Mouse (Mus musculus) adrenal gland, postnatal 25 days (tissue): ENCODE measurements around the gene Mrpl48. TPM values are rescaled to one million over a fixed set of nuclear protein-coding genes. Genes with fewer than 3 reads are reported as not detected.

Experiments
- DNase-seq: peaks from one replicate; pipeline ENCODE4 v3.0.0; 2021; ENCODE audit warnings: mixed read lengths
- total RNA-seq: library from RNA; stranded (reverse); gene quantifications from 2 replicates; pipeline ENCODE4 v1.2.3, GENCODE M21; 2021

Mrpl48 gene
- total RNA-seq, 1 experiment from 2014 or later = 60.4 TPM

- DNase-seq = no peak
Measured at GRCm38 (mm10) chr7:100534216-100534615, 73.9 kb downstream of the Mrpl48 start.

GRCm38 (mm10) chr7:100533503-100533902 is 74.6 kb downstream of the Mrpl48 start:
- no peak for DNase-seq

GRCm38 (mm10) chr7:100530766-100531165 is 77.3 kb downstream of the Mrpl48 start:
- no peak for DNase-seq

- DNase-seq = no peak
Measured at GRCm38 (mm10) chr7:100524669-100525068, 83.4 kb downstream of the Mrpl48 start.

- DNase-seq = no peak
Measured at GRCm38 (mm10) chr7:100522222-100522621, 85.9 kb downstream of the Mrpl48 start.

GRCm38 (mm10) chr7:100520663-100521285 is 87.3 kb downstream of the Mrpl48 start:
- DNase-seq = peak; percentile 90

- no peak for DNase-seq
Measured at GRCm38 (mm10) chr7:100520204-100520603, 87.9 kb downstream of the Mrpl48 start.

- DNase-seq = no peak
Measured at GRCm38 (mm10) chr7:100514573-100514972, 93.5 kb downstream of the Mrpl48 start, which contains the start of gene Dnajb13. Dnajb13 (minus strand) TSS chr7:100514960.

GRCm38 (mm10) chr7:100511602-100512001 is 96.5 kb downstream of the Mrpl48 start:
- no peak for DNase-seq

GRCm38 (mm10) chr7:100508670-100509069 is 99.4 kb downstream of the Mrpl48 start:
- no peak for DNase-seq

- no peak for DNase-seq
Measured at GRCm38 (mm10) chr7:100506494-100506893, 101.6 kb downstream of the Mrpl48 start.

GRCm38 (mm10) chr7:100504740-100505487 is 103.2 kb downstream of the Mrpl48 start:
- no peak for DNase-seq

GRCm38 (mm10) chr7:100503076-100503475 is 105.0 kb downstream of the Mrpl48 start:
- DNase-seq = no peak

- DNase-seq = no peak
Measured at GRCm38 (mm10) chr7:100502374-100502922, 105.7 kb downstream of the Mrpl48 start.

GRCm38 (mm10) chr7:100501844-100502373 is 106.2 kb downstream of the Mrpl48 start:
- no peak for DNase-seq

GRCm38 (mm10) chr7:100501027-100501843 is 106.9 kb downstream of the Mrpl48 start:
- no peak for DNase-seq

- DNase-seq = no peak
Measured at GRCm38 (mm10) chr7:100500276-100500977, 107.7 kb downstream of the Mrpl48 start.

GRCm38 (mm10) chr7:100499465-100499864 is 108.6 kb downstream of the Mrpl48 start:
- DNase-seq = no peak

GRCm38 (mm10) chr7:100497982-100498381 is 110.1 kb downstream of the Mrpl48 start:
- DNase-seq = no peak

- no peak for DNase-seq
Measured at GRCm38 (mm10) chr7:100497402-100497801, 110.7 kb downstream of the Mrpl48 start.

- no peak for DNase-seq
Measured at GRCm38 (mm10) chr7:100496791-100497190, 111.3 kb downstream of the Mrpl48 start.

GRCm38 (mm10) chr7:100496371-100496770 is 111.7 kb downstream of the Mrpl48 start:
- no peak for DNase-seq
